Mouse (Mus musculus) 416B (cell line): Measurements from ENCODE around the gene Eps15l1.

Source experiments
- DNase-seq: peaks from one replicate; pipeline ENCODE4 v3.0.0; 2011; ENCODE audit warnings: low read depth

Eps15l1 gene

DNA sequence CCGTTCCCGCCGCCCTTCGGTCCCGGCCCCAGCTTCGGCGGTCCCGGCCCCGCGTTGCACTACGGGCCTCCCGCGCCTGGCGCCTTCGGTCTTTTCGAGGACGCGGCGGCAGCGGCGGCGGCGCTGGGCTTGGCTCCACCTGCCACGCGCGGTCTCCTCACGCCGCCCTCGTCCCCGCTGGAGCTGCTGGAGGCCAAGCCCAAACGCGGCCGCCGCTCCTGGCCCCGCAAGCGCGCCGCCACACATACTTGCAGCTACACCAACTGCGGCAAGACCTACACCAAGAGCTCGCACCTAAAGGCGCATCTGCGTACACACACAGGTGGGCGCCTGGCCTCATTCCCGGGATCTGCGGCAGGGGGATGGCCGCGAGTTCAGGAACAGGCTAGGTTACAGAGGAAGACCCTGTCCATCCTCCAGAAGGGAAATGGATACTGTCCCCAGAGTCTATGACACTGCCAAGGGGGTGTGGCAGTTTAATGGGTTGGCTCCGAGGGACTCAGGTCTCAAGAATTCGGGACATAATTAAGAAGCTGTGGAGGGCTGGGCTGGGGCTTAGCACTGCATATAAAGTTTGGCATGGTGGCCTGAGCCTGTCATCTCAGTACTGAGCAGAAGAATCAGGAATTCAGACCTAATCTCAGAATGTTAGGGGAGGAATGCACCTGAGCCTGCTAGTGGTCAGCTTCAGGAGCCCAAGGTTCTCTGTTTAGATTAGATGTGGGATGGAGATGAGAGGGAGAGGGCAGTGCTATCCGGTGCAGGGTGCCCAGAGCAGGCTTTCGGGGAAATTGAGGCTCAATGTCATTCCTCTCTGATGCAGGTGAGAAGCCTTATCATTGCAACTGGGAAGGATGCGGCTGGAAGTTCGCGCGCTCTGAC, 101.1 kb downstream of the Eps15l1 start:
- no peak for DNase-seq

DNA sequence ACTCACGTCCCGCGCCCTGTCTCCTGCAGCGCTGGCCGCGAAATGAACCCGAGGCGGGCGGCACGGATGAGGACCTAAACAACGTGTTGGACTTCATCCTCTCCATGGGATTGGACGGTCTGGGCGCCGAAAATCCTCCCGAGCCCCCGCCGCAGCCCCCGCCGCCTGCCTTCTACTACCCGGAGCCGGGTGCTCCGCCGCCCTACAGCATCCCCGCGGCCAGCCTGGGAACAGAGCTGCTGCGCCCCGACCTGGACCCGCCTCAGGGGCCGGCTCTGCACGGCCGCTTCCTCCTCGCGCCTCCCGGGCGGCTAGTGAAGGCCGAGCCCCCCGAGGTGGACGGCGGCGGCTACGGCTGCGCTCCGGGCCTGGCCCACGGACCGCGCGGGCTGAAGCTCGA, 101.9 kb downstream of the Eps15l1 start:
- no peak for DNase-seq

DNA sequence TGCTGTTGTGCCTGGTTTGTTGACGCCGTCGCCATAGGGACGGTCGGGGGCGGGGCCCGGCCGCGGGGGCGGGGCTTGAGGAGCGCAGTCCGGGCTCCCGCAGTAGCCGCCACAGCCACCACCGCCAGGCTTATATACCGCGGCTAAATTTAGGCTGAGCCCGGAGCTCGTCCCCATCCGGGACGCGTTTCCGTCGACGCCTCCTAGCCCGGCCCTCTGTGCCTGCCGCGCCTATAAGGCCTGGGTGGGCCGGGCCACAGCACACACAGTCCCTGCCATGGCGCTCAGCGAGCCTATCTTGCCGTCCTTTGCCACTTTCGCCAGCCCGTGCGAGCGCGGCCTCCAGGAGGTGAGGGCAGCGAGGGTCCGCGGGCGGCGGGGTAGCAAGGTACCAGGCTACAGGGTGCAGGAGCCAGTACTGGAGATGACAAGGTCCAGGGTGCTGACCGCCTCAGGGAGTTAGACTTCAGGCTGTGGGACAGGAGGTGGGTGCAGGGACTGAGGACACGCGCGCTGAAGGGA, 102.4 kb downstream of the Eps15l1 start, which contains the start of gene Klf2:
TSS of gene Klf2 (plus strand) at position 233 of the 522 bp plus-strand sequence.
- DNase-seq: no peak

DNA sequence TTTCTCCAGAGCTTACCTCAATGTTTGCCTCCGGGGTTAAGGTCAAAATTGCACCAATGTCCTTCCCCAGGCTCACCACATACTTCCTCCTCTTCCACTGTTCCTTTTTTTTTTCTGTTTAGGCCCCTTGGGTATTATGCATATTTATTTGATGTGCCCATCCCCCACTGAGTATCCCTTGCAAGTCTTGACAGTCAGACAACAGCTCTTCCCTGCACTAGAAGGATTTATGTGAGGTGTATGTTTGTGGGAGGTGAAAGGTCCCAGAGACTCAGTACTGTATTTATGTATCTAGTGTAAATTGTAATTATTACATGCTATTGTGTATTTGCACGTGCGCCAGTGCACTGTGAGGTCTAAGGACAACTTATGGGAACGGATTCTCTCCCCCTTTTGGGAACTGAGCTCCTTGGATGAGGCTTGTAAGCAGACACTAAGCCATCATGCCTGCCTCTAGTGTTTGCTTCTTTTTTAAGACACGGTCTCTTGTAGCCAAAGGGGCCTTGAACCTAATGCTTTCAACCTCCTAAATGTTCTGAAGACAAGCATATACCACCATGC, 103.4 kb downstream of the Eps15l1 start:
- DNase-seq: peak; percentile 72

DNA sequence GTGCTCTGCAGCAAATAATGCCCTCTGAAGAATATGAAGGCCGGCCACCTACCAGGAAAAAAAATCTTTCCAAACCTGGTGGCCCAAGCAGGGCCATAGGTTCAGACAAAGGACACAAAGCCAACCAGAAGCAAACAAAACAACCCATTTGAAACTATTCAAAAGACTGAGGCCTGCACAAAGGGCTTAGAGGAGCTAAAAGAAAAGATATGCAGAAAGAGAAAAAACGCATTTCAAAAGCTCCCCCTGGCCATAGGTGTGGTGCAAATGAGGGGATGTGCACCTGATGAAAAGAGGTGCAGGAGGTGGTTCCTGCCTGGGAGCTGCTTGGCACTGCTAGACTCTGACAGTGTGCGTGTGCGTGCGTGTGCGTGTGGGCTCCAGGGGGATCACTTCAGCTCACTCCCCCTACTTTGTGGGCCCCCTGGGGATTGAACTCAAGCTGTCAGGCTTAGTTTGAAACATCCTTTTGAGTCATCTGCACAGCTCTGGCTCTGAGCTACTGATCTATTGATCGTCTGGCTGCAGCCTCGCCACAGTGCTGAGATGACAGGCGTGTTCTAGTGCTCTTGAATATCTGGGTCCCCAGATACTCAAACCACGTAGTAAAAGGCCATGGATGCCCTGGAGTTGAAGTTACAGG, 105.1 kb downstream of the Eps15l1 start:
- no peak for DNase-seq

DNA sequence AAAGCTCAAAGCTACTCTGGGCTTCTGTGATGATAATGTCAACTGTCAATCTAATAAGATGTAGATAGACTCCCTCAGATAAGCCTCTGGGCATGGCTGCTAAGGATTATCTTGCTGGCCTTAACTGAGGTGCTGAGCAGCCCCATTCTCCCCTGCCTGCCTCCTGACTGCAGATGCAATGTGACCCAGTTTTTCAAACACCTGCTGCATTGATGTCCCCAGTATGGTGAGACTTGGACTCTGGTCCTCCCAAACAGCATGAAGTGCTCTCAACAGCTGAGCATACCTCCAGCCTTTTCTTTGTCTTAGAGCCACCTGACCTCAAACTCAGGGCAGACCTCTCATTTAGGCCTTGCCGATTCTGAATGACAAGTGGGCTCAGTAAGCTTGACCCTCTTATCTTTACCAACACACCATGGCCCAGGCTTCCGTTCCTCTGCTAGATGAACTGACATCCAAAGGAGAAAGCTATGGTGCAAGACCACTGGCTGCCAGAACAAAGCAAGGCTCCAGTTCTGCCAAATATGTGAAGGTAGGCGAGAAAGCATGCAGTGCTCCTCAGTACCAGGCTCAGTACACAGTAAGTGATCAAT, 108.2 kb downstream of the Eps15l1 start:
- DNase-seq: peak; percentile 51

DNA sequence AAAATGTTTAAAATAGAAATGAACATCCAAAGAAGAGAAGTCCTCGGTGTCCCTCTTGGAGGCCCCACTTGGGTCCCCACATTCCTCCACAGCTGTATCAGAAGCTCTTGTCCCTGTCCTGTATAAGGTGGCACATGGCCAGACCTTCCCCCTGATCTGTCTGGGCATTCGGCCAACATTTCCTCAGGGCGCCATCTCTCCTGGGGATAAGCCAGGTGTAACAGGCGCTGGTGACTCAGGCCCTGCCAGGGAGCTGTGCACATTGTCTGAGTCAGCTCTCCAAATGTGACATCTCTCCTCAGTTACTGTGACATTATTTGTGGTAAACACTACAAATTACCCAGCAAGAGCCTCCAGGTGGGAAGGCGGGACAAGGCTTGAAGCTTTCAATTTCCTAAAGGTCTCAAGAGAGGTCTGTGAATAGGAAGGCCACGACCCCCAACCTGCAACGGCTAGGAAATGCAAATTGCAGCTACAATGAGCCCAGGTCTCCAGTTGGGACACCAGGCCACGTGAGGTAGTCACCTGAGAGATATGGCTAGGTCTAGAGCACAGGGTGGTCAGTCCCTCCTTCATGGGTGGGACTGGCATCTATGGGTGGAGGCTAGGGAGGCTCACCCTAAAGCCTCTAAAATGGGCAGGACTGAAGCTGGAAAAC, 110.3 kb downstream of the Eps15l1 start:
- DNase-seq: peak; percentile 62

DNA sequence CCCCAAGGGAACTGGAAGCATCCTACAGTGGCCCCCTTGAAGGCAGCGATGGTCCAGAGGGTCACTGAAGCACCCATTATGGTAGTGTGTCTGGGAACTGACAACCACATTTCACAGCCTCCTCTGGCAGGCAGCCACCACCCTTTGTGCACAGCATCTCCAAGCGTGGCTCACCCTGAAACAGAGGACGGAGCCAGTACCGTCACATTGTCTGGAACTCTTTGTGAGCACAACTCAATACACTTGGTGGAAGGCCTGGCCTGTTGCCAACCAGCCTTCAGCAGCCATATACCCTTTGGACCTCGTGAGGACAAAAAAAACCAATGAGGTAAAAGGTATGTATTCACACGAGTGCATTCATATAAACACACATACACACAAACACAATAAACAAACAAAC, 113.0 kb downstream of the Eps15l1 start:
- no peak for DNase-seq

DNA sequence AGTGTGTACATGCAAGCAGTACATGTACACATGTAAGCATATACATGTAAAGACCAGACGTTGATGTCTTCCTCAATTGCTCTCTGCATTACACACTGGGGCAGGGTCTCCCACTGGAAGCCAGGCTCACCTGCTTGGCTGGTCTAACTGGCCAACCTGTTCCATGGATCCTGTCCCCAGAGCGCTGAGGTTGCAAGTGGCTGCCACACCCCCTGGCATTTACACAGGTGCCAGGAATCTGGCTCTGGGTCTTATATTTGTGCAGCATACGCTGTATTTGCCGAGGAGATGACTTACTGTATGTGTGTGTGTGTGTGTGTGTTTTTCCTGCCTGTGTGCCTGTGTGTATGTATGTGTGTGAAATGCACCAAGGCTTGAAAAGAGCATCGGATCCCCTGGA, 114.3 kb downstream of the Eps15l1 start:
- DNase-seq: no peak

DNA sequence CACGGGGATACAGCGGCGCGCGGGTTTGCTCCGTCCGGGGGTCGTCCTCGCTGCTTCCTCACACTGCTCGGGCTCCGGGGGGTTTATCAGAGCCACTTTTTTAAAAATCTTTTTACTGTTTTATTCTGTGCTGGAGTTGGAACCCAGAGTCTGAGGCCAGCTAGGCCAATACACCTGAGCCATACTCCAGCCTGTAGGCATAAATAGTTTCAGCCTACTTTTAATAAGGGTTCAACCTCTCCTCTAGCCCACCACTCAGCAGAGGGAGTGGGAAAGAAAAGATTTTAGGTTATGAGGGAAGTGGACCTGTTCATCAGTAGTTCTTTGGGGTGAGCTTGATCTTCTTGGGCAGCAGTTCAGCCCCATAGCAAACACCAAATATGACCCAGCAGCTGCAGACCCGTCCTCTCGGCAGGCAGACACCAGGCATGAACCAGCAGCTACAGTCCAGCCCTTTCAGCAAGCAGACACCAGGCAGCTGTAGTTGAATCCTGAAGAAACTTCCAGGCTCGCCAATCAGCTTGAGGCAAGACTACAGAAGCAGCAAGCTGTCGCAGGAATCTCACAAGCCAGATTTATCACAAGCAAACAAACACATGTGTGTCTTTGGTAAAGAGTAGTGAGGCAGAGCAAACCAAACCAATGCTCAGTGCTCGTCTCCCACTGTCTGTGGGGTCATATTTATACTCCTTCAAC, 115.9 kb downstream of the Eps15l1 start, which contains the start of gene Gm10282:
TSS of gene Gm10282 (minus strand) at position 51 of the 696 bp plus-strand sequence.
- DNase-seq: no peak

DNA sequence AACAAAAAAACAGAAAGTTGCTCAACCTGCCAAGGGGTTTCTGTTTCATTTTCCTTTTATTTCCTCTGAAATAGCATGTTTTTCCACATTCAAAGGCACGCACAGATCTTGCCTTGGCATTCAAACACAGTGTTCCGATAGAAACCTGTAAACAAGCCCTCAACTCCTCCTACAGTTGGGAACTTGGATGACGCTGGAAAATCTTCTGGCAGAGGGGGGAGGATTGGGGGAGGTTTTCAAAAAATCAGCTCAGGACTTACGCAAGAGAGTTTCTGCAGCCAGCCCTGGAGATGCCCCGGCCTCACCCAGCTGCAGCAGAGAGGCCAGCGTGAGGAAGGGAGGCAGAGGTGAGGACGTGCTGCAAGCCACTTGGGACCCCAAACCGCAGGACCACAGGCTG, 117.6 kb downstream of the Eps15l1 start:
- DNase-seq: peak; percentile 81

DNA sequence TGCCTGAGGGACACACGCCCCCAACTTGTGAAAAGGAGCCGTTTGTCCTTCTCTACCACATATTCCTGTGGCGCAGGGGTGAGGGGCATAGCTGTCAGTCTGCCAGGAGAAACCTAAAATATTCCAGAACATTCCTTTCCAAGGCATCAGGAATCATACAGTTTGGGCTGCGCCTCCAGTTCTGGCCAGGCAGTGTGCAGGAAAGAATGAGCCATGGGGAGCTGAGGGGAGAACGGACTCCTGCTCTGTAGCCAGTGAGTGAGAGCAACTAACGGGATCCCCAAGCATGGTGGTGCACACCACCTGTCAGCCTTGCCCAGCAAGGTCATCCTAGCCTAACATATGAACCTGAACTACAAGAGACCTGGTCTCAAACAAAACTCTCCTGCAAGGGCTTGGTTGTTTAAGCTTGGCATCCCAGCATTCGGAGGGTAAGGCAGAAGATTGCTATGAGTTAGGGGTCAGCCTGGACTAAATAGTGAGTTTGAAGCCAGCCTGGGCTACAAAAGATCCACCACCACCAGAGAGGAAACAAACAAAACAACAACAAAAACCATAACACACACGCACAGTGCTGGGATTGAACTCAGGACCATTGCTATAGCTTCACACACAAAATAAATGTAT, 118.2 kb downstream of the Eps15l1 start:
- no peak for DNase-seq

DNA sequence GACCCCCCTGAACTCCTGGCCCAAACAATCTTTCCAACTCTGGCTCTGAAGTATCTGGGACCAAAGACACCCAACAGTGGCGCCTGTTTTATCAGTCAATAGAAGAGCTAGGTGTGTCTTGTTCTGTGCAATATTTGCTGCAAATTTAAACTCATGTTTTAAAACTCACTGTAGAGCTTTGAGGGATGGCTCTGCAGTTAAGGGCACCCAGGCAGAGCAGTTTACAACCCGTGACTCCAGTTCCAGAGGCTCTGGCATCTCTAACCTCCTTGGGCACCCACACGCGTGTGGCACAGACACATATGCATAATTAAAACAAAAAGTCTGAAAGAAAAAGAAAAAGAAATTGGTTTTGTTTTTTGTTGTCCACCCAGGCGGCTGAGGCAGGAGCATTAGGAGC, 119.8 kb downstream of the Eps15l1 start:
- no peak for DNase-seq

DNA sequence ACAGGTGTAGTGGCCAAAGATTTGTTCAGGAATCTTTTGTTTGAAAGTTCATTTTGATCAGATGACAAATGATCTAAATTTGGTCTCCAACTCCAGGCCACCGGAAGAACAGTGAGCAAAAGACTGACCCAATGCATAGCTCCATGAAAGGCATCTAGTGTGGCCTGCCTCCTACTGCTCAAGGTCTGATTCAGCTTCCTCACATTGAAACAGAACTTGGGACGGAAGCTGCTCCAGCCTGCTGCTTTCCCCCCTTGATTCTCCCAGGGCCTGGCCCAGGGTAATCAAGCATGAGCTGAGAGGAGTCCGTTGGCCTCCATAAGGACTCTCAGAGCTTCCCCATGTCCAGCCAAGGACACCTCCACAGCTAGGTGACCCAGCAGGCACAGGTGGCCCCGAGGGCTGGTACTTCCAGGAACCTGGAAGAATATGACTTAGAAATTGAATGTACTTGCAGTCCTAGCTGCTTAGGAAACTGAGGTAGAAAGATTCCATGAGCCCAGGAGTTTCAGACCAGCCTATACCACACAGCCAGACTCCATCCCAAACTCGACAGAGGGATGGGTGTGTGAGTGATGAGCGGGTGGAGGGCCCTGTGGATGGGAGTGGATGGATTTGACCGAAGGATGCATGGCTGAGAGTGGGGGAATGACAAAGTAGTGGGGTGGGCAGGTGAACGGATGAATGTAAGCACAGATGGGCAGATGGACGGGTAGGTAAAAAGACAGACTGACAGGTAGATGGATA, 120.4 kb downstream of the Eps15l1 start:
- no peak for DNase-seq

DNA sequence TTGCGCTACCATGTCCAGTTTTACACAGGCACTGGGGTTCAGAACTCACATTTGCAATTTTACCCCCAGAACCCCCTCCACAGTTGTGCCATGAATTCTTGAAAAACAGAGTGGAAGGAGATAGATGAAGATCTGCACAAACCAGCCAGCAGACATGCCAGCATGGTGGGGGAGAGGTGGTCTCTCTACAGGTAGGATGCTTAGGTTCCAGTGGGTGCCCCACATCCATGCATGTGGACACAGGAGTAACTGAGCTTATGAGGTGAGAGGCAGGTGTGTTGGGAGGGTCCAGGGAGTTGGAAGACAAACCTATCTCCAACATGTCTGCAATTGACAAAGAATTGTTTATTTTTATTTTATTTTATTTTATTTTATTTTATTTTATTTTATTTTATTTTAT, 122.3 kb downstream of the Eps15l1 start:
- no peak for DNase-seq

DNA sequence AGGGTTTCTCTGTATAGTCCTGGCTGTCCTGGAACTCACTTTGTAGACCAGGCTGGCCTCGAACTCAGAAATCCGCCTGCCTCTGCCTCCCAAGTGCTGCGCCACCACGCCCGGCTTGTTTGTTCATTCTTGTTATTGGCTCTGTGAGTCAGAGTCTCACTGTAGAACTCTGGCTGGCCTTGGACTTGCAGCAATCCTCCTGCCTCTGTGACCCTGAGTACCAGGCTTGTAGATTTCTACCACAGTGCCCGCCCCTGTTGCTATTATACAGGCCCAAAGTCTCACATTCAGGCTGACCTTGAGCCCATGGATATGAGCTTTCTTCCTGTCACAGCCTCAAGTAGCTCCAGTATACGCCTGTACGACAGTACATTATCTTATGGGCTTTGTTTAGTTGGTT, 124.7 kb downstream of the Eps15l1 start:
- no peak for DNase-seq

DNA sequence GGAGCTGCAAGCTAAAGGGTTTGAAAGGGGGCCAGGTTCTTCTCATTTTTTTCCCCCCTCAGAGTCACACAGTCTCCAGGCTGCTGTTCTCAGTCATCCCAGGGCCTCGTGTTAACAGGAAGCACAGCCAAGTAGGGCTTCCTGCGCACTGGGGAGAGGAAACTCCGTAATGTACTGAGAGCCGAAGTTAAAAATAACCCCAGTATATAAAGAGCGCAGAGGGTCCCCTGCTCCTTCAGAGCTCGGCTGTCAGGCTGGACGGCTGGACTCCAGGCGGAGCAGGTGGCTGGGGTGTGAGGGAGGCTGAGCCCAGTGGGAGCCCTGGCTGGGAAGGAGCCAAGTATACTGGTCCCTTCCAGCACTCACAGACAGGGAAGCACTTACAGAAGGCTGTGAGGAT, 125.6 kb downstream of the Eps15l1 start:
- DNase-seq: peak; percentile 90

DNA sequence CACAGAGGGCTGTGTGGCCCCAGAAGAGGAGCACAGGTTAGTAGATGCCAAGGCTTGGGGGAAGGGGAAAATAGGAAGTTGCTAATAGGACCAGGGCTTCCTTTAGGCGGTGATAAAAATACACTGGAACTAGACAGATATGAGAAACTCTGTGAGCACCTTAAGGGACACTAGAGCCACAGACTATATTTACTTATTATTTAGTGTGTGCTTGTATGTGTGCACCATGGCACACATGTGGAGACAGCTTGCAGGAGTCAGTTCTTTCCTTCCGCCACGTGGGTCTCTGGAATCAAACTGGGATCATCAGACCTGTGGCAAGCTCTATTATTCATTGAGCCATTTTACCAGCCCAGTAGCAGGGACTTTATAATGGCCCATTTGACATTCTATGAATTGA, 126.1 kb downstream of the Eps15l1 start:
- peak; percentile 55 for DNase-seq

DNA sequence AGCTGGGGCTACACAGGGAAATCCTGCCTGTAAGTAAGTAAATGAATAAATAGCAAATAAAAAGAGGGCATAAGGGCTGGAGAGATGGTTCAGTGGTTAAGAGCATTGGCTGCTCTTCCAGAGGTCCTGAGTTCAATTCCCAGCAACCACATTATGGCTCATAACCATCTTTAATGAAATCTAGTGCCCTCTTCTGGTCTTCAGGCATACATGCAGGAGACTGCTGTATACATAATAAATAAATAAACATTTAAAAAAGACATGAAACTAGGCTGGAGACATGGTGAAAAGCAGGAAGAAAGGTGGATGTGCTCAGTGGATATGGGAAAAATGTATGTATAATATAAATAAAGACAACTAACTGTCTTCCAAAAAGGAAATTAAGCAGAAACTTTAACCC, 128.0 kb downstream of the Eps15l1 start:
- DNase-seq: no peak

DNA sequence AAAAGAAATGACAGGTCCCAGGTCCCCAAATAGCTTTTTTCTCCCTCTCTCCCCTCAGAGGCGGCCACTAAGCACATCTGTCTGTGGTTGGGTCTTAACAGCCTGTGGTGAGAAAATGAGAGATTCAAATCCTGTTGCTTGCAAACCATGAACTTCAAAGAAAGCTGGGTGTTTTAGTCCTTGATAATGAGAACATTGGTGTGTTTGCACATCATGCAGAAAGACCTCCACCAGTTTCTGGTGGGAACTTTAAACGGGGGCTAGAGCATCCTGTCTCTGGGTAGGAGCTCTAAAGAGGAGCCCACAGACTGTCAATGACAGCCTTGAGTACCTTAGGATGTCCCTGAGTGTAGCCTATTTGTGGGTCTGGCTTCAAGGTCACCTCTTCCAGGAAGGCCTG, 130.2 kb downstream of the Eps15l1 start:
- no peak for DNase-seq
